Mouse (Mus musculus) kidney, embryonic 16.5 days (tissue): Measurements from ENCODE around the gene Gm11037. TPM values are rescaled to one million over a fixed set of nuclear protein-coding genes. Genes with fewer than 3 reads are reported as not detected.

Source experiments
- ATAC-seq: fragments of 200-750 bp; cut with Nextera tagmentation; 2 replicates; pipeline ENCODE4 v1.8.0; 2017; ENCODE audit warnings: moderate TSS enrichment; ENCODE audit not compliant: low FRiP score, low TSS enrichment
- H3K27ac ChIP-seq: fragments of 300-500 bp; sonication (generic); 2 replicates; pipeline ENCODE4 v1.5.1; 2014; ENCODE audit warnings: low read length
- H3K27me3 ChIP-seq: fragments of 300-500 bp; sonication (generic); 2 replicates; pipeline ENCODE4 v1.6.1; 2014; ENCODE audit warnings: low read length, control low read depth, mixed read lengths; ENCODE audit not compliant: insufficient read depth
- H3K36me3 ChIP-seq: fragments of 300-500 bp; sonication (generic); 2 replicates; pipeline ENCODE4 v1.6.1; 2014; ENCODE audit warnings: low read length, control low read depth, mixed read lengths; ENCODE audit not compliant: insufficient read depth
- H3K4me1 ChIP-seq: fragments of 300-500 bp; sonication (generic); 2 replicates; pipeline ENCODE4 v1.6.1; 2014; ENCODE audit warnings: low read length, control low read depth, mixed read lengths; ENCODE audit not compliant: insufficient read depth
- H3K4me2 ChIP-seq: fragments of 300-500 bp; sonication (generic); replicated peaks from 2 replicates; pipeline ENCODE4 v1.6.1; 2014; ENCODE audit warnings: low read depth, low read length
- H3K4me3 ChIP-seq: fragments of 300-500 bp; sonication (generic); 2 replicates; pipeline ENCODE4 v1.5.1; 2014; ENCODE audit warnings: mild to moderate bottlenecking, low read length
- H3K9ac ChIP-seq: fragments of 300-500 bp; sonication (generic); replicated peaks from 2 replicates; pipeline ENCODE4 v1.6.1; 2014; ENCODE audit warnings: low read length
- H3K9me3 ChIP-seq: fragments of 300-500 bp; sonication (generic); 2 replicates; pipeline ENCODE4 v1.6.1; 2016; ENCODE audit warnings: low read length, control low read depth
- WGBS: fragments of 180-500 bp; shearing (Covaris S2); extraction: QIAGEN DNeasy Blood & Tissue Kit; methylation state at CpG from one replicate; pipeline ENCODE4 v1.1.7; 2014; 5-methylcytosine and 5-hydroxymethylcytosine counted together
- polyA plus RNA-seq: library from polyadenylated mRNA; unstranded; fragments of >200 nt; fragmentation: Nextera tagmentation; extraction: Ambion mirVana; gene quantifications from 2 replicates; pipeline ENCODE4 v1.2.1, GENCODE M21; 2015

Gene Gm11037
- polyA plus RNA-seq, 1 experiment from 2014 or later: not detected

- H3K9me3 ChIP-seq: no peaks in the 10 kb centered on the region
- H3K4me3 ChIP-seq: no peak overlapping the region
- no peak for ATAC-seq
- H3K27me3 ChIP-seq: peaks cover 25% of the 10 kb centered on the region
- peaks cover 58% of the 10 kb centered on the region for H3K4me1 ChIP-seq
- 68% methylated on average over 3 of the region's 3 CpGs for WGBS
- H3K4me2 ChIP-seq: no peak overlapping the region
- H3K36me3 ChIP-seq: 0 out of 2 replicates have a peak, but pooled peaks cover 14% of the 10 kb centered on the region
- H3K9ac ChIP-seq: no peak overlapping the region
- peak overlapping the region; percentile 78 for H3K27ac ChIP-seq
Measured at GRCm38 (mm10) chr2:131175286-131175944, 42.1 kb downstream of the Gm11037 start.

- Histone ChIP-seq H3K36me3 (0 out of 2 replicates have a peak, but pooled peaks cover 14% of the 10 kb centered on the region), H3K4me1 (peaks cover 58% of the 10 kb centered on the region), H3K9me3 (no peaks in the 10 kb centered on the region), H3K9ac (0 out of 2 replicates have a peak overlapping the region, but pooled peaks have one; percentile 25), H3K4me3 (no peak overlapping the region), H3K27me3 (peaks cover 20% of the 10 kb centered on the region), H3K27ac (peak overlapping the region; percentile 78), H3K4me2 (peak overlapping the region; percentile 95)
- 83% methylated on average over 1 of the region's 1 CpGs for WGBS
- ATAC-seq: no peak
Measured at GRCm38 (mm10) chr2:131175945-131176309, 42.6 kb downstream of the Gm11037 start.

GRCm38 (mm10) chr2:131176491-131176890 lies 43.2 kb downstream of the Gm11037 start:
- H3K4me2 ChIP-seq: peak overlapping the region; percentile 95
- H3K27me3 ChIP-seq: peaks cover 18% of the 10 kb centered on the region
- H3K4me1 ChIP-seq: peaks cover 52% of the 10 kb centered on the region
- WGBS: 55% methylated on average over 5 of the region's 5 CpGs
- H3K4me3 ChIP-seq: peak overlapping the region; percentile 85; the same call in 1 of the 2 replicates
- H3K36me3 ChIP-seq: 0 out of 2 replicates have a peak, but pooled peaks cover 14% of the 10 kb centered on the region
- H3K27ac ChIP-seq: peak overlapping the region; percentile 78
- no peaks in the 10 kb centered on the region for H3K9me3 ChIP-seq
- no peak overlapping the region for H3K9ac ChIP-seq
- ATAC-seq: no peak

GRCm38 (mm10) chr2:131177932-131178331 lies 44.6 kb downstream of the Gm11037 start:
- WGBS: 78% methylated on average over 9 of the region's 9 CpGs
- no peaks in the 10 kb centered on the region for H3K9me3 ChIP-seq
- H3K9ac ChIP-seq: peak overlapping the region; percentile 56

GRCm38 (mm10) chr2:131178828-131179245 lies 45.5 kb downstream of the Gm11037 start:
- H3K9me3 ChIP-seq: no peaks in the 10 kb centered on the region
- H3K27me3 ChIP-seq: no peaks in the 10 kb centered on the region
- peak overlapping the region; percentile 96 for H3K27ac ChIP-seq
- H3K36me3 ChIP-seq: 0 out of 2 replicates have a peak, but pooled peaks cover 14% of the 10 kb centered on the region
- H3K9ac ChIP-seq: peak overlapping the region; percentile 98
- peak overlapping the region; percentile 95 for H3K4me2 ChIP-seq
- 29% methylated on average over 26 of the region's 26 CpGs for WGBS
- H3K4me3 ChIP-seq: peak overlapping the region; percentile 85
- ATAC-seq: no peak
- peaks cover 48% of the 10 kb centered on the region for H3K4me1 ChIP-seq

More at GRCm38 (mm10) chr2:131177932-131178331, 44.6 kb downstream of the Gm11037 start:
- no peak for ATAC-seq
- Histone ChIP-seq H3K4me3 (peak overlapping the region; percentile 85), H3K27ac (peak overlapping the region; percentile 78), H3K36me3 (0 out of 2 replicates have a peak, but pooled peaks cover 14% of the 10 kb centered on the region), H3K4me2 (peak overlapping the region; percentile 95), H3K27me3 (peaks cover 4% of the 10 kb centered on the region), H3K4me1 (peaks cover 48% of the 10 kb centered on the region)

GRCm38 (mm10) chr2:131179246-131179886 lies 46.1 kb downstream of the Gm11037 start:
- Histone ChIP-seq H3K36me3 (0 out of 2 replicates have a peak, but pooled peaks cover 14% of the 10 kb centered on the region), H3K4me2 (peak overlapping the region; percentile 95), H3K4me1 (peaks cover 44% of the 10 kb centered on the region), H3K27ac (peak overlapping the region; percentile 96), H3K9ac (peak overlapping the region; percentile 98), H3K27me3 (no peaks in the 10 kb centered on the region), H3K9me3 (no peaks in the 10 kb centered on the region), H3K4me3 (peak overlapping the region; percentile 85)
- ATAC-seq: peak; percentile 33; the same call in 1 of the 2 replicates
- under 1% methylated on average over 59 of the region's 67 CpGs for WGBS

- ATAC-seq: peak; percentile 76
- 3% methylated on average over 46 of the region's 57 CpGs for WGBS
- H3K4me1 ChIP-seq: peaks cover 37% of the 10 kb centered on the region
- H3K4me3 ChIP-seq: peak within 1 kb of the TSS; percentile 85
- H3K9ac ChIP-seq: peak within 1 kb of the TSS; percentile 98
- peak within 1 kb of the TSS; percentile 96 for H3K27ac ChIP-seq
- H3K36me3 ChIP-seq: 0 out of 2 replicates have a peak, but pooled peaks cover 14% of the 10 kb centered on the region
- peak within 1 kb of the TSS; percentile 95 for H3K4me2 ChIP-seq
- no peaks in the 10 kb centered on the region for H3K27me3 ChIP-seq
- no peaks in the 10 kb centered on the region for H3K9me3 ChIP-seq
Measured at GRCm38 (mm10) chr2:131179990-131180587, 46.8 kb downstream of the Gm11037 start, which contains the start of gene Cenpb. Cenpb (minus strand) TSS chr2:131180067.

Other genes with a start within 250 kb of the Gm11037 start
- gene 4930402H24Rik, start 227.1 kb upstream of the Gm11037 start, polyA plus RNA-seq: 35.8 and 42.0 TPM in 2 replicates
- 6.3 and 7.6 TPM in 2 replicates for gene Atrn, start 227.0 kb upstream of the Gm11037 start, polyA plus RNA-seq
- gene Gfra4, start 90.4 kb upstream of the Gm11037 start, polyA plus RNA-seq: 17.3 and 17.8 TPM in 2 replicates
- gene Adam33, start 69.7 kb upstream of the Gm11037 start, polyA plus RNA-seq: 4.8 and 6.0 TPM in 2 replicates
- gene Siglec1, start 46.7 kb upstream of the Gm11037 start, polyA plus RNA-seq: 0.29 and 0.46 TPM in 2 replicates
- gene Hspa12b, start 6.2 kb upstream of the Gm11037 start, polyA plus RNA-seq: 22.2 and 23.7 TPM in 2 replicates
- 98.2 and 101 TPM in 2 replicates for gene 1700037H04Rik, start 26.6 kb downstream of the Gm11037 start, polyA plus RNA-seq
- 9.7 and 10.1 TPM in 2 replicates for gene Cenpb, start 46.6 kb downstream of the Gm11037 start, polyA plus RNA-seq
- gene Cdc25b, start 53.5 kb downstream of the Gm11037 start, polyA plus RNA-seq: 73.8 and 87.0 TPM in 2 replicates
- 3.3 and 4.7 TPM in 2 replicates for gene Spef1, start 53.8 kb downstream of the Gm11037 start, polyA plus RNA-seq
- gene Ap5s1, start 73.6 kb downstream of the Gm11037 start, polyA plus RNA-seq: 30.2 and 30.9 TPM in 2 replicates
- gene Mavs, start 100.6 kb downstream of the Gm11037 start, polyA plus RNA-seq: 37.9 TPM in 2 replicates
- gene Pank2, start 129.0 kb downstream of the Gm11037 start, polyA plus RNA-seq: 27.2 and 30.8 TPM in 2 replicates
- gene Rnf24, start 219.4 kb downstream of the Gm11037 start, polyA plus RNA-seq: 3.6 and 4.2 TPM in 2 replicates